Mouse (Mus musculus) left cerebral cortex, postnatal 25 days (tissue): ENCODE data around the gene Pitpnc1. TPM values are rescaled to one million over a fixed set of nuclear protein-coding genes. Genes with fewer than 3 reads are reported as not detected.

Experiments used
- DNase-seq, 2 experiments: peaks; one replicate each; pipeline ENCODE4 v3.0.0; 2022; ENCODE audit warnings: low spot score in 2 of 2, mixed read lengths in 1 of 2
- intact Hi-C: fragments of 180-260 bp; cut with DNase I; formaldehyde crosslinking; loops from one replicate; pipeline ENCODE4 v1.15.1; 2025
- total RNA-seq, 2 experiments: library from RNA; stranded (reverse); gene quantifications; 2 replicates each; pipeline ENCODE4 v1.2.3; 2021

The Pitpnc1 gene
- total RNA-seq, 2 experiments from 2014 or later = 50.8 to 51.2 TPM

GRCm38 (mm10) chr11:107343031-107343430, 127.5 kb downstream of the Pitpnc1 start:
- intact Hi-C loops = no loop called here

DNA sequence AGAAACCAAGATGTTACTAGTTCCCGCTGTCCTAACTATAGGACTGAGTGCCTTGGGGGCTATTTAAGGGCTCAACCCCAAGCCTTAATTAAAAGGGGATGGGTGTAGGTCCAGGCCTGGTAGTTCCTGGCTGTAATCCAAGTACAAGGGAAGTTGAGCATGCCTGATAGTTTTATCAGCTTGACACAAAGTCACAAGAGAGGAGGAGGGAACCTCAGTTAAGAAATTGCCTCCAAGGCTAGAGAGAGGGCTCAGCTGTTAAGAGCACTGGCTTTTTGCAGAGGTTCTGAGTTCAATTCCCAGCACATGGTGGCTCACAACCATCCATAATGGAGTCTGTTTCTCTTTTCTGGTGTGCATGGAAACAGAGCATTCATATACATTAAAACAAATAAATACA, 128.1 kb downstream of the Pitpnc1 start:
- intact Hi-C loops = no loop called here
- DNase-seq = no peak

More at GRCm38 (mm10) chr11:107343031-107343430, 127.5 kb downstream of the Pitpnc1 start:
- no peak for DNase-seq

DNA sequence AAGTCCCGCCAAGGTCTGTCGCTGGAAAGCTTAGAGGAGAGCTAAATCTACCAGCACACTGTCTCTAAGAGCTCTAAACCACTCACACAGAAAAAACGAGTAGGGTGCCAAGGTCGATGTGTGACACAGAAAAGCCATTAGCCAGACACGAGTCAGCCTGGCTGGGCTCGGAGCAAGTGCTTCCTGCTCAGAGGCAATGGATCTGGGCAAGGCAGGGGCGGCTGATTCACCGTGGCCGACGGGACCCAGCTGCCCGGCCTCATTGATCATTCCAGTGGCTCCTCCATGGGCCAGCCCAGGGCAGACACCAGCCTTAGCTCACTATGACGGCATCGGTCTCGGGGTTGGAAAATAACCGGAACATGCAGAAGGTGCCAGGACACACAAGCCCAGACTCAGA, 129.2 kb downstream of the Pitpnc1 start:
- intact Hi-C loops = no loop called here
- DNase-seq = peak in 1 of 2 experiments; percentile 12

GRCm38 (mm10) chr11:107340793-107341192, 129.7 kb downstream of the Pitpnc1 start:
- DNase-seq = no peak
- intact Hi-C loops = no loop called here

DNA sequence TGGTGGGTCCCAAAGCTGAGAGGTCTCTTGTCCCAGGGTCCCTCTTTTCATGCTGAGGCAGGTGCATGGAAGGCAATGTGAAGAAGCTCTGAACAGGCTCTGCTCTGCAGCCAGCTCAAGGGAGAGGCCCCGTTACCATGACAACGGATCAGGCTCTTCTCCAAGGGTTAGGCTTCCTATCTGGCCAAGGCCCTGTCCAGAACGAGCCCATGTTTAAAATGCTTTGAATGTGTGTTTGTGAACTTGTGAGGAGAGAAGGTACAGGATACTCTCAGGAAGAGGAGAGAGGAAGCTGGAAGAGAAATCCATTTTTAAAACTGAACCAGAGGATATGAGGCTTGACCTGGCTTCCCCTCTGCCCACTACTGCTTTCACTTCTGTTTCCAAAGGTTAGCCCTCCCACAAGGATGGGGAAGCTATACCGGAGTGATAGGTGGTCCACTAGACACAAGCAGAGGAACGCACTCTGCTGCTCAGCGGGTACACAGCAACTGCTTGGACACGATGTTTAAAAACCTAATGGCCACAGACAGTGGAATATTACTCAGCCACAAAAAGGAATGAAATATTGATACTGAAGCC, 131.2 kb downstream of the Pitpnc1 start:
- DNase-seq = no peak
- intact Hi-C loops = no loop called here

- DNase-seq = no peak
- intact Hi-C loops = no loop called here
Observed at GRCm38 (mm10) chr11:107337391-107338148, 132.9 kb downstream of the Pitpnc1 start.

- DNase-seq = peak in 1 of 2 experiments; percentile 43
- intact Hi-C loops = no loop called here
Observed at GRCm38 (mm10) chr11:107335756-107336155, 134.7 kb downstream of the Pitpnc1 start.

- intact Hi-C loops = no loop called here
- DNase-seq = no peak
Observed at GRCm38 (mm10) chr11:107334849-107335484, 135.5 kb downstream of the Pitpnc1 start.

GRCm38 (mm10) chr11:107332905-107333304, 137.6 kb downstream of the Pitpnc1 start:
- intact Hi-C loops = no loop called here
- no peak for DNase-seq

GRCm38 (mm10) chr11:107332332-107332731, 138.2 kb downstream of the Pitpnc1 start:
- intact Hi-C loops = no loop called here
- DNase-seq = peak in 1 of 2 experiments; percentile 64

- intact Hi-C loops = no loop called here
- DNase-seq = peak in 1 of 2 experiments; percentile 63
Observed at GRCm38 (mm10) chr11:107331425-107331824, 139.1 kb downstream of the Pitpnc1 start.

GRCm38 (mm10) chr11:107327326-107327725, 143.2 kb downstream of the Pitpnc1 start:
- no peak for DNase-seq
- intact Hi-C loops = no loop called here

DNA sequence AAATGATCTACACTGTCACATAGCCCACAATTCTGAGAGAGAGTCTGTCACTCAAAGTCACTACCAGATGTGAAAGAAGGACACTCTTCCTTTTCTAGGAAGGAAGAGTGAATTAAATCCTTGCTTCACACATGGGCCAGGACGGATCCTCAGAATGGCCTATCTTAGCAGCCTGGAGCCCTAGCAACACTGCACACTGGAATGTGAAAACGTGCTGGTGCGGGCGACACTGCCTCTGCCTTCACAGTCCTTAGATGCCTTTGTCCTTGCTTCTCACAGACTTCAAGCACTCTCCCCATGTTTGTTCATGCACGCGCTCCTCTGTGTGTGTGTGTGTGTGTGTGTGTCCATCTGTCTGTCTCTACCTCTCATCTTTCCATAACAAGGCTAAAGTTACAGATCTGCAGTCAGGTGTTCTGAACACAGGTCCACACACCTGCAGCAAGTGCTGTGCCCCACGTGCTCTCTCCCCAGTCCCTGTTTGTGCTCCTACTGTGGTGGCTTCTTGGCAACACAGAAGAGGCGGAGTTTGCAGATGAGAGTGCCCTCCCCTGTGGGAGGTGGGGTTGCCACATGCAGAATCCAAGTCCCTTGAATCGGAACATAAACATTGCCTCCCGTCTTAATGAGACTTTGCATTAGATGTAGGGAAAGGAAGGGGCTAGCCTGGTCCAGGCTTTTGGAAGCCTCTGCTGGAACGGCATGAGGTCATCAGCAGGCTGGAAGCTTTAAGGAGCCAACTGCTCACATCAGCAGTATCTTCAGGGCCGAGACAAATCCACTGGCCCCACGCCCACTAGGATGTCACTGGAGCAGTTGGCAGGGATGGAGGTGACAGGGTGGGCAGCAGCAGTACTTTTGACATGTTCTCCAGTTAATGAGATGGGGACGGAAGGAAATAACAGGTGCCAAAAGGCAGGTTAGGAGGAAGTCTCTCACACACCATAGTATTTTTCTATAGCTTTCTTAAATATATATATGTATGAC, 144.5 kb downstream of the Pitpnc1 start:
- DNase-seq = no peak

DNA sequence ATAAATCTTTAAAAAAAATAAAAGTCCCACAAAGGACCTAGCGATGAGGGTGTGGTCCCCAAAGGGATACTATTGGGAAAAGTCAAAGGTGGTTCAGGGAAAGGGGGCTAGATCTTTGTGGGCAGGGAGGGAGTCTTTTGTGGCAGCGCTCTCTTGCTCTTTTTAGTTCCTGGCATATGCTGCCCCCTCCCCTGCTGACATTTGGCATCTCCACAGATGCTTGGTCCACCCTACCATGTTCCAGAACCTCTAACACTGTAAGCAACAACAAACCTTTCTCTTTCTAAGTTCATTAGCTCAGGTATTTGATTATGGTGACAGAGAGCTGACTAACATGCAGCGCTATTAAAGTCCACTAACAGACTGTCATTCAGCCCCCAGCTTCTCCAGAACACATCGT, 145.3 kb downstream of the Pitpnc1 start:
- intact Hi-C loops = no loop called here
- DNase-seq = no peak

More for the DNA sequence above, 144.5 kb downstream of the Pitpnc1 start:
- intact Hi-C loops = no loop called here

DNA sequence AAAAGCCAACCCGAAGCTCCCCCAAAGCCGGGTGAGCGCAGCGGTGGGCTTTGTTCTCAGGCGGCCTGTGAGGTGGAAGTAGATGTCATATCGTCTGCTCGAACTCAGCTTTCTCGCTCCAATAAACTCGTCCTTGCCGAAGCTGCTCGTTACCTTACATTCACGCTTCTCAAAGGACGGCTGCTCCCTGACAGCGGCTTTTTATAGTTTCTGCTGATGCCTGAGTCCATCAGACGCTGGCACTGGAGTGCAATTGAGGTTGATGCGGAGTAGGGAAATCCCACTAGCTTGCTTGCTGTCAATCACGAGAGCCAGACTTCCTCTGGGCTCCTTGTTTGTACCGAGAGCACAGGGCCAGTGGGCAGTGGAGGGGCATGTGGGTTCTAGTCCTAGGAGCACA, 147.3 kb downstream of the Pitpnc1 start:
- intact Hi-C loops = loop anchor here (5.0 kb wide), 1 partner anchor 149 kb away; the partner anchor contains the start of gene Pitpnc1
- peak in 1 of 2 experiments; percentile 37 for DNase-seq

DNA sequence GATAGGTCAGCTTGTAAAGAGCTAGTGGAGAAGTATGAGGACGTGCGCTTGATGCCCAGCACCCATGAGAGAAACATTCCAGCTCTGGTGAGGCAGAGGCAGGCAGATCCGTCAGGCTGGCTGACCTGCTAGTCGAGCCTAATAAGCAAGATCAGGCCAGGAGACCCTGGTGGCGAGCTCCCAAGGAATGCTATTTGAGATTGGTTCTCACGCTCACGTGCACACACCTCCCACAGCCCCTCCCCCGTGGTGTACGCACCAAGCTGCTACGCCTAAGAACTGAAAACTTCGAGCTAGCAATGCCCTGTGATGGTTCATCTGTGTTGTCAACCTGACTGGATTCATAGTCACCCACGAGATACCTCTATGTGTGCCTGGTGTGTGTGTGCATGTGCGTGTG, 148.3 kb downstream of the Pitpnc1 start:
- no peak for DNase-seq
- intact Hi-C loops = loop anchor here (5.0 kb wide), 1 partner anchor 150 kb away; the partner anchor contains the start of gene Pitpnc1

- intact Hi-C loops = loop anchor here (5.0 kb wide), 1 partner anchor 150 kb away; the partner anchor contains the start of gene Pitpnc1
- DNase-seq = no peak
Observed at GRCm38 (mm10) chr11:107321819-107322218, 148.7 kb downstream of the Pitpnc1 start.

DNA sequence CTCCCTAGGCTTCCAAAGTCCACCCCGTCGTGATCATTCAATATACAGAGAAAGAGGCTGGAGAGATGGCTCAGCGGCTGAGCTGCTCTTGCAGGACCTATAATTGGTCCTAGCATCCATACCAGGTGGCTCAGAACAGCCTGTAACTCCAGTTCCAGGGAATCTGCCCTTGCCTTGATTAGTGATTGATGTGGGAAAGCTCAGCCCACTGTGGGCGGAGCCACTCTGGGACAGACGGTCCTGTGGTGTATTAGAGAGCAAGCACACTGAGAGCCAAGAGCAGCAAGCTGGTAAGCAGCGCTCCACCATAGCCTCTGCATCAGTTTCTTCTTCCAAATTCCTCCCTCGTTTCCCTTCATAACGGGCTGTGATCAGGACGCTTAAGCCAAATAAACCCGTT, 150.6 kb downstream of the Pitpnc1 start:
- no peak for DNase-seq
- intact Hi-C loops = loop anchor here (5.0 kb wide), 1 partner anchor 152 kb away; the partner anchor contains the start of gene Pitpnc1

DNA sequence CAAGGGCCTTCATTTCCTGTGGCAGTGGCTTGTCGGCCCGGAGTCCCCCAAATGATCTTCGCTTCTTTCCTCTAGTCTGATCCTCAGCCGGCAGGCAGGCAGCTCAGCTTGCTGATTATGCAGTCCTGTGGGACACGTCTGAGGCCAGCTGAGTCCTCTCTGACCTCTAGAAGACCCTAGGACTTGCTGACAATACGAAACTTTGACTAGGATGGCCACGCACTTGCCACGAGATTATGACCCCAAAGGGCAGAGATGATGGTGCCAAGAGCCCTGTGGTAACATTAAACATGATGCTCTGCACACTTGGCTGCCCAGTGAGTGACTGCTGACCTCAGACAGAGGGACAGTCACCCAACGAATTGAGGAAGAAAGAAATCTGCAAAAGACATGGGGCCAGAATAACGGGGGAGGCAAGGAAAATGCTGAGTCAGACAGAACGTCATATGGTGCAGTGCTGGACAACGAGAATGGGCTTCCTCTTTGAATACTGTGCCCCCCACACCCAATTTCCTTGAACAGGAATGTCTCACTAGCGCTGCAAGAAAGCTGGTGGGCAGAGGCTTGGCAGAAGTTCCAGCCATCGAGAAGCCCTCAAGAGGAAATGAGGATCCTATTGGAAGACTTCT, 152.7 kb downstream of the Pitpnc1 start:
- no peak for DNase-seq
- intact Hi-C loops = no loop called here
